Mouse (Mus musculus): ENCODE measurements around the gene Dynlrb1. TPM values are rescaled to one million over a fixed set of nuclear protein-coding genes. Genes with fewer than 3 reads are reported as not detected.

The Dynlrb1 gene
- total RNA-seq (2022), result 100 to 1,000 TPM; 209 to 378 (median 290) TPM

DNA sequence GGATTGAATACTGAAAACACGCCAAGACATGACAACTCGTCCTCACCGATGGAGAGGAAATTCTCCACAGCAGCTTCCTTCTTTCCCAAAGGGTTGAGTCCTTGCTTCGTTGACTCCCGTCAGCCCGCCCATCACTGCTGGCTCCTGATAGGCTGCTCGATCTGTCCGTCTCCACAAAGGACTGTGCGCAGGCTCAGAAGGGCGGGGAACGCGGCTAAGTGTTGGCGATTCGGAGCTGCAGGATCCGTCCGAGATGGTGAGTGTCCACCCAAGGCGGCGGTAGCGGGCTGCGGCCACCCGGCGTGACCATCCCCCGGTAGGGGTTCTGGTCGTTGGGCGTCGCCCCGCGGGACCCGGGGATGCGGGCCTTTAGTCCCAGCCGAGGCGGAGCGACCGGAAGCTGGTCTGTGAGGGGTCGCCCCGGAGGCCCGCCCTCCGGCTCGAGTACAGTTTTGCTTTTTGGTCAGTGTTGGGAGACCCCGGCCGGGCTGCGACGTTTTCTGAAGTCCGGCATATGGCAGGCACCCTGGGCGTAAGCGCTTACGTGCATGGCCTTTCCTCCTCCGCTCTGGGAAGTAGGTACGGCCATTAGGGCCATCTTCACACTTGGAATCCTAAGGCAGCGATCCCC lies at the start of gene Dynlrb1:
Gene Dynlrb1, plus strand, starts transcription at position 172 of the 631 bp plus-strand sequence.
- DNase-seq, result peak; percentile 98

GRCm38 (mm10) chr2:155207419-155207818 lies 28.9 kb upstream of the Dynlrb1 start:
- DNase-seq, result peak; percentile 15

DNA sequence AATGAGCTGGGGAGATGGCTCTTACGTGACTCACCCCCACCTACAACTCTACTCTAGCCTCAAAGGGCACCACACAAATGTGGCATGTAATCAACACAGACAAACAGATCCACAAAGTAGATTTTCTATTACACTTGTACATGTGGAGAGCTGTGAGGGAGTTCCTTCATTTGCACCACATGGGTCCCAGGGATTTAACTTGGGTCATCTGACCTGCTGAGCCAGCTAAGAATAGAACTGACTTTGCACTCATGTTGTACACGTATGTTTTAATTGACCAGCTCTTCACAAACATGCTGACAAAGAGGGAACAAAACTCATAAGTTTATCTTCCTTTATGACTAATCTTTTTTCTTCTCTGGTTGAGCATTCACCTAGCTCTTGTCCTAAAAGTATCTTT lies 13.2 kb upstream of the Dynlrb1 start:
- DNase-seq, result no peak

- DNase-seq, result no peak
These were observed 11.6 kb upstream of the Dynlrb1 start for GRCm38 (mm10) chr2:155224721-155225120.

DNA sequence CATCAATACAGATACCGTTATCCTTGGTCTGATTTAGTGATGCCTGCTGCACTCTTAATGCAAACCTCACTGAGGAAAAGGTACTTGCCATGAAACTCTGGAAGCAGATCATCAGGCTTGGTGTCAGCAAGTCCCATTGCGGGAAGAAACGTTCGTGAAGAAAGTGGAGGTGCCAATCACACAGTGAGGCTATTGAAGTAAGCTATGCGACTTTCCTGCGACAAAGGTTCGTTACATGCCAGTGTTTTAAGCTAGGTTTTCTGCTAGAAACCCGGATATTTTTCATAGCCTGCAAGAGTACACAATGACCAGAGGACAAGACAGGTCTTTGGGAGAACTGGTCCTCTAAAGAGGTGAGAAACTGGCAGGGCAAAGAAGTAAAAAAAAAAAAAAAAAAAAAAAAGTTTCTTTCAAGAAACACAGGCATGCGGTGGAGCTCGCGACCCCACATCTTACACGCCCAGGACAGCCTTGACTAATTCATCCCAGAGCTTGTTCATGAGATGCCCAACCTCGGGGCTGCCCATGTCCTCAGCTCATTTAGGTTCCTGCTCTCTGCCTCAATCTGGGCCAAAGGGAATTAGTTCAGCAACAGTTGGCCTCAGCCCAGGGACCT lies 479 bp upstream of the Dynlrb1 start:
- no peak for DNase-seq

DNA sequence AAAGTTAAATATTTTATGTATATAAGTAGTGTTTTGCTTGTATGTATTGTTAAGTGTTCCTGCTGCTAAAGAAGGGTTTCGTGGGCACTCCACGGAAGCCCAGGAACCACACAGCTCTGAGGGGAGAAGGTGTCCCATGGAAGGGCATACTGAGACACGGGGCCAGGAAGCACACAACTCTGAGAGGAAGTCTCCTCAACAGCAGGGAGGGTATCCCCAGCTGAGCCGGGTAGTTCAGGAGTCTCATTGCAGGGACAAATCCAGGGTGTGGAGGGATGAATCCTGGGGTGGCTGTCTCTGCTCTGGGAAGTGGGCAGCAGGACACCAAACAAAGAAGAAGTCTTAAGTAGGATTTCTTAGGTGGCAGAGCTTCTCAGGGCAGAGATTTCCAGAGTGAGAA lies 943 bp downstream of the Dynlrb1 start:
- no peak for DNase-seq

DNA sequence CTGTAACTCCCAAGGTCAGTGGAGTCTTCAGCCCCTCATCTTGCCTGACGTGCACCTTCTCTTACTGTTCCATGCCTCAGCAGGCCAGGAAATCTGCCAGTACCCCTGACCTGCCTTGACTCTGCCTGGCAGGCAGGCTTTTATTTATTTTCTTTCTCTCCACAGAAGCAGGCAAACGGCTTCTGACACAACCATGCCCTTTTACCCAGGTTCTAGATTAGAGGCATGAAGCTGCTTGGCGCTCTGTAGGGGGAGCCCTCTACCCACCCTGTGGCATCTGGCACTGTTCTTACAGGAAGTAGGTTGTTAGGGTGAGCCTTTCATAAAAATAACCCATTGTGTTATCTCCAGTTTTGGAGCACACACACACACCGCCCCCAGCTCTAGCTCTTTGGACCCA lies 4.6 kb downstream of the Dynlrb1 start:
- DNase-seq, result peak; percentile 81

DNA sequence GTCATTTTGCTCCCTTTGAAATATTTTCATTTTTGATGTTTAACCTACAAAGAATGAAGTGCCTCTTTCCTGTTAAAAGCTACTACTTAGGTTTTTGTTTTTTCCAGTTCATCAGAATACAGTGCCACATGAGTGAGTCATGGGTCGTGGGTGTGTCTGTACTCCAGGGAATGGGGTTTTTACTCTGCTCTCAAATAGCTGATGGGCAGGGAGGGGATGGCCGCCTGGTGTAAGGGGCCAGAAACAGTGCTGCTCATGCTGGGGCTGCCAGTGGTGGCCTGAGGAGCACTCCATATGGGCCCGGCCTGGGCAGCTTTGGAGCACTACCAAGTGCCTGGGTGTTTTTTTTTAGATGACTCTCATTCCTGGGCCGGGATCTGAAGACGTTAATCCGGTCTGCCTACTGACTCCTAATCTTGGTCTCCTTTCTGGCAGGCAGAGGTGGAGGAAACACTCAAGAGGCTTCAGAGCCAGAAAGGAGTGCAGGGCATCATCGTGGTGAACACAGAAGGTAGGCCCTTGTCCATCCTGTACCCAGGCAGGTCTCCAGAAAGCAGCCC lies 6.0 kb downstream of the Dynlrb1 start:
- DNase-seq, result peak; percentile 40

DNA sequence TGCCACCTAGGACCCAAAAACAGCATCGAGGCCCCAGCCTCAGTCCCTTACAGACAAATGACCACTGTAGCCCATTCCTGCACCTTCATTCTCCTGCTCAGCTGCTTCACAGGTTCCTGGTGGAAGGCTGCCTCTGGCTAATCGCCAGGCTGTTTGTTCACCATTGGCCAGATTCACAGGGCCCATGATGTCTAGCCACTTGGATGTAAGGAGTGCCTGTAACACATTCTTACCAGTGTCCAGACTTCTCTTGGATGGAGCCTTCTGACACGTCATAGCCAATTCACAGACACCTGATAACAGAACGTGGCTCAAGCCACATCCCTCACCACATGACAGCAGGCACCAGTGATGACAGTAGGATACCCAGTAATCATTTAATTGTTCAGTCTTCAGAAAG lies 9.9 kb downstream of the Dynlrb1 start:
- no peak for DNase-seq

- no peak for DNase-seq
These were observed 11.9 kb downstream of the Dynlrb1 start for GRCm38 (mm10) chr2:155248206-155248605.

DNA sequence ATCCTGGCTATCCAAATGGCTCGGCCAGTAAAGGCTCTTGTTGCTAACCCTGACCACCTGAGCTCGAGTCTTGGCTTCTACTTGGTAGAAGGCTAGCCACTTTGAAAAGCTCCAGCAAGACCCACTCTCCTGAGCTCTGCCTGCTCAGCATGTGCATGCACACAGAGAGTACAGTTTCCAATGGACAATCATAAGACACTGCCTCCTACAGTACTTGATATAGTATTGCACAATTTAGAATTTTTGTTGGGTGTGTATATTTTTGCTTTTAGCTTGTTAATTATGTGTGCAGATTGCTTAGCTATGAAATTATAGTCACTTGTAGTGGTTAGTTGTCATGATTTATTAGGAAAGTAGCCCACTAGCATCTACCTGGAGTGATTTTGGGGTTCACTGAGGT lies 12.4 kb downstream of the Dynlrb1 start:
- DNase-seq, result no peak

- DNase-seq, result no peak
These were observed 13.3 kb downstream of the Dynlrb1 start for GRCm38 (mm10) chr2:155249588-155249987.

GRCm38 (mm10) chr2:155265526-155265925 lies 29.2 kb downstream of the Dynlrb1 start:
- DNase-seq, result no peak

DNA sequence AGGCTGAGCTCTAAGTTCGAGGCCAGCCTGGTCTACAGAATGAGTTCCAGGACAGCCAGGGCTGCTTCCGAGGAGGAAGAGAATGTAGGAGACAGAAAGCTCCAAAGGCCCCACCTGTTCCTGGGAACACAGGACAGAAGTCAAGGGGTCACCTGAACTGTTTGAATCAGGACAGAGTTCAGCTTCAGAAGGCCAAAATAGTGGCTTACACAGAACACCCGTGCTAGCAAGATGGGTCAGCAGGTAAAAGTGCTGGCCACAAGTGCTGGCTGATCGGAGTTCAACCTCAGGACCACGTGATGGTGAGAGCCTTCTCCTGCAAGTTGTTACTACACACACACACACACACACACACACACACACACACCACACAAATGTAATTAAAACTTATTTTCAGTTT lies 30.6 kb downstream of the Dynlrb1 start:
- no peak for DNase-seq

GRCm38 (mm10) chr2:155271957-155272356 lies 35.6 kb downstream of the Dynlrb1 start:
- DNase-seq, result no peak

DNA sequence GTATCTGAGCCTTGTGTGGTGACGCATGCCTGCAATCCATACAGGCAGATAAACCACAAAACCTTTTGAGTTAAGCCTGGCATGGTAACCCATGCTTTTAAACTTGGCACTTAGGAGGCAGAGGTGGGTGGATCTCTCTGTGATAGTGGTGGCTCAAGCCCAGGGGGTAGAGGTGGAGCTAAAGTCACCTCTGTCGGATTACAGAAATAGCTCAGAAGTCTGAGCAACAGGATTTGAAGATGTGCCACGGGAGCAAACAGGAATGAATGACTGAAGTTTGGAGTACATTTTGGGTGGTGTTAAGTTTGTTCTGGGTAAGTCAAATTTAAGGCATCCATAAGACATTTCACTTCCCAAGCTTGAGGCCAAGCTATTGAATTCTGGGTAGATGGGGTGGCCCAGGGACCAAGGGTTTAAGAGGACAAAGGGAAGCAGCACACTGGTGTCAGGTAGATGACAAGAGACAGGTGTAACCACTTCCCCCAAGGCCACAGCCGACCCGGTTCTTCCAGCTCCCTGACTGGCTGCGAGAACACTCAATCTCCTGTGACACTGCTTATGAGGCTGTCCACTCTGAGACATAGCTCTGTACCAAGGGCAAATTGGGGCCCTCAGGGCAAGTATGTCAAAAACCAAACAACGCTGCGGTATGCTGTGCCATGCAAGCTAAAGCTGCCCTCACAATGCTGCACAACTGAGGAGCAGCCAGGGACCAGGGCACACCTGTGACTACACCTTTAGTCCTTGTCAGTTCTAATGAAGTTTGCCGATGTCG lies 36.2 kb downstream of the Dynlrb1 start:
- no peak for DNase-seq

DNA sequence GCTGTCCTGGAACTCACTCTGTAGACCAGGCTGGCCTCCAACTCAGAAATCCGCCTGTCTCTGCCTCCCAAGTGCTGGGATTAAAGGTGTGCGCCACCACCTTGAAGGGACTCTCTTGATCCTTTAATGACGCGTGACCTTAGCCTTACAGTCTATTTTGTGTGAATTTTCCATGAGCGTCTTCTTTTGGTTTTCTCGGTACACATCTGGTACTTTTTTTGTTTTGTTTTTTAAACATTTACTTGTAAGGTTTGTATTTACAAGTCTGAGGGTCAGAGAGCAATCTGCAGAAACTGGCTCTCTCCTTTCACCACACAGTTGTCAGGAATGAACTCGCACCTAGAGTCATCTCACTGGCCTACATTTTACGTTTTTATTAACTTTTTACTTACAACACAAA lies 37.3 kb downstream of the Dynlrb1 start:
- no peak for DNase-seq

DNA sequence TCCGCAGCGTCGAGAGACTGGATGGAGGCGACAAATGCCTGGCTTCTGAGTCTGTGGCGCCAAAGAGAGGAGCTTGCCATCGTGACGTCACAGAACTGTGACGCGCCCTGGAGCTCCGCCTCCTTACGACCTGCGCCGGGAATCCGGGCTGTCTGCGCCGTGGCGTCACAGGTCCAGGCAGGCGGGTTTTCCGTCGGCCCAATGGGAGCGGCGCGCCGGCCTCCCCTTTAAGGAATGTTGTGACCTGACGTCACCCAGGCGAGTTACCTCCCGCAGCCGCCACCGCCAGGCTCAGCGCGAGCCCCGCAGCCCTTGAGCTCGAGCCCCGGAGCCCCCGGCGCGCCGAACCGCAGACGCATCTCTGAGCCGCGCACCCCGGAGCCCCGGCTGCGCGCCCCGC lies 39.9 kb downstream of the Dynlrb1 start, which contains the start of gene Map1lc3a:
Gene Map1lc3a, plus strand, starts transcription at position 103 of the 400 bp plus-strand sequence.
- peak; percentile 95 for DNase-seq

DNA sequence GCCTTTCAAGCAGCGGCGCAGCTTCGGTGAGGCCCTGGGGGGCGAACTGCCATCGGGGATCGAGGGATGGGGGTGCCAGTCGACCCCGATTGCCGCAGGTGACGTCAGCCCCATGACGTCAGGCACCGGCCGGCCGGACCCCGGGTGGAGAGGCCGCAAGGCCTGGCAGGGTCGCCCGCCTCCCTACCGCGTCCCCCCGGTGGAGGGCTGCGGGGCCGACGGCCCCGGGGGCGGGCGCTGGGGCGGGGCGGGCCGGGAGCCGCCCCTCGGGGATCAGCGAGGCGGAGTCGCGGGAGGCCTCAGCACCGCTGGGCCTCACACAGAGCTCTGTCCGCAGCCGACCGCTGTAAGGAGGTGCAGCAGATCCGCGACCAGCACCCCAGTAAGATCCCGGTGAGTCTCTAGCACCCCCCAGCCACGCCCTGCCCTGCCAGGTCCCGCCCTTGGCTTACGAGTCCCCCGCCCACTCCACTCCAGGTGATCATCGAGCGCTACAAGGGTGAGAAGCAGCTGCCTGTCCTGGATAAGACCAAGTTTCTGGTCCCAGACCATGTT lies 40.4 kb downstream of the Dynlrb1 start:
- DNase-seq, result peak; percentile 73

- no peak for DNase-seq
These were observed 41.4 kb downstream of the Dynlrb1 start for GRCm38 (mm10) chr2:155277721-155278120.

DNA sequence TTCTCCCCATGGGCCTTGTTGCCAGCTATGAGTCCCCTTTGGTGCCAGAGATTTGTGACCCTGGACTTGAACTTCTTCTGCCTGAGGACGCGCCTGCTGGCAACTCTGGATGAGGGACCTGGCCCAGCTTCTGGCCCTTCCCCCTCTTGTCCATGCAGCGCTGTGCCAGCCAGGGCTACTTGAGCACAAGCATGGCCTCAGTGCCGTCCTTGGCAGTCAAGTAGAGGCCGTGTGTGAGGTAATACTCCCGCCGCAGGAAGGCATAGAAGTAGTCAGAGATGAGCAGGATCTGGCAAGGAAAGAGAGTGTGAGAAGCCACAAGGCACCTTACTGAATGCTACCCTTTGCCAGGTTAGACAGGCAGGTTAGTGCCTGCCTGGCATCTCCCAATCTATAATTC lies 42.0 kb downstream of the Dynlrb1 start:
- peak; percentile 95 for DNase-seq

DNA sequence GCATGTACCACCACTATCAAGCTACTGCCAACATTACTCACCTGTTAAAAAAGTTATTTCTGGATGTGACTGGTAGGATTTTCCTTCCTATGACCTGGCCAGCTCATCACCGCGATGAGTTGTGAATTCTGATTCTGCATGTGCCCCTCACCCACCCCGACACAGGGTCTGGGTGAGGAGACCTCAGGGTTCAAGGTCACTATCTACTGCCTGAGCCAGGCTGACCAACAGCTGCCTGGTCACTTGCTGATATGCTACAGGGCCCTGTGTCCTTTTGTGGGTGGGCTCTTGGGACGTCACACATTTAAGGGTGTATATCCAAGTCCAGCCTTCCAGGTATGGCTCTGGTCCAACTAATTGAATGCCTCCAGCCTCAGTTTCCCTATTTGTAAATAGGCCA lies 42.8 kb downstream of the Dynlrb1 start:
- no peak for DNase-seq

GRCm38 (mm10) chr2:155280116-155280515 lies 43.8 kb downstream of the Dynlrb1 start:
- no peak for DNase-seq

Data from adrenal gland, adult 8-10 months (tissue).